Mouse (Mus musculus) kidney, embryonic 15.5 days (tissue): ENCODE measurements around the gene Acox3. TPM values are rescaled to one million over a fixed set of nuclear protein-coding genes. Genes with fewer than 3 reads are reported as not detected.

Experiments used
- ATAC-seq: fragments of 200-750 bp; cut with Nextera tagmentation; replicated peaks from 2 replicates; pipeline ENCODE4 v1.8.0; 2017; ENCODE audit warnings: moderate TSS enrichment; ENCODE audit not compliant: low FRiP score
- H3K27ac ChIP-seq: fragments of 300-500 bp; sonication (generic); 2 replicates; pipeline ENCODE4 v1.5.1; 2015; ENCODE audit warnings: mild to moderate bottlenecking, inconsistent platforms
- H3K27me3 ChIP-seq: fragments of 300-500 bp; sonication (generic); 2 replicates; pipeline ENCODE4 v1.6.1; 2015; ENCODE audit warnings: inconsistent platforms
- H3K36me3 ChIP-seq: fragments of 300-500 bp; sonication (generic); 2 replicates; pipeline ENCODE4 v1.6.1; 2015; ENCODE audit warnings: inconsistent platforms
- H3K4me1 ChIP-seq: fragments of 300-500 bp; sonication (generic); 2 replicates; pipeline ENCODE4 v1.6.1; 2015; ENCODE audit warnings: inconsistent platforms
- H3K4me2 ChIP-seq: fragments of 300-500 bp; sonication (generic); 2 replicates; pipeline ENCODE4 v1.6.1; 2015; ENCODE audit warnings: moderate library complexity, mild to moderate bottlenecking, inconsistent platforms
- H3K4me3 ChIP-seq: fragments of 300-500 bp; sonication (generic); replicated peaks from 2 replicates; pipeline ENCODE4 v1.5.1; 2015; ENCODE audit warnings: mild to moderate bottlenecking, inconsistent platforms
- H3K9ac ChIP-seq: fragments of 300-500 bp; sonication (generic); 2 replicates; pipeline ENCODE4 v1.6.1; 2015; ENCODE audit warnings: mild to moderate bottlenecking, inconsistent platforms
- H3K9me3 ChIP-seq: fragments of 300-500 bp; sonication (generic); replicated peaks from 2 replicates; pipeline ENCODE4 v1.6.1; 2016; ENCODE audit warnings: inconsistent platforms
- WGBS: fragments of 180-500 bp; shearing (Covaris S2); methylation state at CpG from one replicate; pipeline ENCODE4 v1.1.7; 2015; ENCODE audit warnings: mixed read lengths; 5-methylcytosine and 5-hydroxymethylcytosine counted together
- polyA plus RNA-seq: library from polyadenylated mRNA; unstranded; fragments of >200 nt; fragmentation: Nextera tagmentation; extraction: Ambion mirVana; gene quantifications from 2 replicates; pipeline ENCODE4 v1.2.1, GENCODE M21; 2015

Gene Acox3
- polyA plus RNA-seq, 1 experiment from 2014 or later = 12.5 TPM

DNA sequence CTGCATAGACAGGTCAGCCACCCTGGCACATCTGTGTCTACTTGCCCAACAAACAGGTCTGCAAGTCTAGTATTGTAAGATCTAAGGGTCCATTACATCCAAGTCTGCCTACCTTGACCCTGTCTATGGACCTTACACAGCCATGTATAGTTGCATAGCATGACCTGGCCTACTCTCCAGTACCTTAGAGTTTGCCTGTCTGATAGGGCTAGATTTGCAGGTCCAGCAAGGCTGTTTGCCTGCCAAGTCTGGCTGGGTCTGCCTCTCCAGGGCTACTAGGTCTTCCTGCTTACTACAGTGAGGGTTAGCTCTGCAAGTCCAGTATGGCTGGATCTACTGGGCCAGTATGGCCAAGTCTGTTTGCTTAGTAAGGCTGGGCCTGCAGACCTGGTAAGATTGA, 41.0 kb downstream of the Acox3 start:
- Histone ChIP-seq H3K9me3 (no peaks in the 10 kb centered on the region), H3K4me2 (no peak overlapping the region), H3K4me1 (peaks cover 15% of the 10 kb centered on the region), H3K4me3 (no peak overlapping the region), H3K27me3 (no peaks in the 10 kb centered on the region), H3K27ac (no peak overlapping the region), H3K9ac (no peak overlapping the region), H3K36me3 (no peaks in the 10 kb centered on the region)
- ATAC-seq = no peak

DNA sequence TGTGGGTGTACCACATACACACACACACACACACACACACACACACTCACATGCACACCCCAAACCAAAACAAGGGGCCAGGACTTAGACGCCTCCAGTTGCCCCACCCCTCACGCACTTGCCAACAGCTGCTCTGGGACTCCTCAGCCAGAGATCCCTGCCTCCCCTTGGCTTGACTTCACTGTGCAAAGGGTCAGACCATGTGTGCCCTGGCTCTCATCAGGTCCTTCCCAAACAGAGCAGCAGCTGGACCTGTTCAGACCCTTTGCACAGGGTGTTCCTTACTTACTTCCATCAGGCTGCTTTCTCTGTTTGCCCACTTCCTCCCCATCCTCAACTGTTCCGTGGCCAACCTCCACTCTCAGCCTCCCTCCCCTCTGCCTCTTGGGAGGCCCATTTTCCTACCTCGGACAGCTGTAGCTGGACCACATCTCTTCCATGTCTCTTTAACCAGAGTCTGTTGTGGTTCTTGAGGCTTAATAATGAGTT, 42.0 kb downstream of the Acox3 start:
- peaks cover 11% of the 10 kb centered on the region for H3K4me1 ChIP-seq
- no peak overlapping the region for H3K9ac ChIP-seq
- WGBS = 65% methylated on average over 4 of the region's 4 CpGs
- no peak overlapping the region for H3K27ac ChIP-seq
- H3K9me3 ChIP-seq = no peaks in the 10 kb centered on the region
- no peak overlapping the region for H3K4me2 ChIP-seq
- H3K4me3 ChIP-seq = no peak overlapping the region
- H3K27me3 ChIP-seq = no peaks in the 10 kb centered on the region
- no peak for ATAC-seq
- no peaks in the 10 kb centered on the region for H3K36me3 ChIP-seq

DNA sequence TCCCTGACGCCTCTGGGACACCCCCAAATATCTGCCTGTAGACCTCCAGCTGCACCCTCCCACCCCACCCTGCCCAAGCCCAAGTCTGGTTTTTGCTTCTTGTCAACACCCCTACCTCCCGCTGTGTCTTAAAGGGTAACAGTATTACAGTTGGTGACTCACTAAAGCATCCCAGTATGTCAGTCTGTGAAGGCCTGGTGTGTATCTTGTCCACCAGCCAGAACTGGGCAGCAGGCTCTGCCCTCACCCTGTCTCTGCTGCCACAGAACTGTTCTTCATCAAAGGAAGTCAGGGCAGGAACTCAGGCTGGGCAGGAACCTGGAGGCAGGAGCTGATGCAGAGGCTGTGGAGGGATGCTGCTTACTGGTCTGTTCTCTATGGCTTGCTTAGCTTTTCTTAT, 43.6 kb downstream of the Acox3 start:
- no peak overlapping the region for H3K4me2 ChIP-seq
- peaks cover 5% of the 10 kb centered on the region for H3K4me1 ChIP-seq
- no peak for ATAC-seq
- no peaks in the 10 kb centered on the region for H3K27me3 ChIP-seq
- no peak overlapping the region for H3K4me3 ChIP-seq
- no peak overlapping the region for H3K9ac ChIP-seq
- WGBS = 80% methylated on average over 2 of the region's 2 CpGs
- no peaks in the 10 kb centered on the region for H3K9me3 ChIP-seq
- H3K36me3 ChIP-seq = no peaks in the 10 kb centered on the region
- no peak overlapping the region for H3K27ac ChIP-seq

DNA sequence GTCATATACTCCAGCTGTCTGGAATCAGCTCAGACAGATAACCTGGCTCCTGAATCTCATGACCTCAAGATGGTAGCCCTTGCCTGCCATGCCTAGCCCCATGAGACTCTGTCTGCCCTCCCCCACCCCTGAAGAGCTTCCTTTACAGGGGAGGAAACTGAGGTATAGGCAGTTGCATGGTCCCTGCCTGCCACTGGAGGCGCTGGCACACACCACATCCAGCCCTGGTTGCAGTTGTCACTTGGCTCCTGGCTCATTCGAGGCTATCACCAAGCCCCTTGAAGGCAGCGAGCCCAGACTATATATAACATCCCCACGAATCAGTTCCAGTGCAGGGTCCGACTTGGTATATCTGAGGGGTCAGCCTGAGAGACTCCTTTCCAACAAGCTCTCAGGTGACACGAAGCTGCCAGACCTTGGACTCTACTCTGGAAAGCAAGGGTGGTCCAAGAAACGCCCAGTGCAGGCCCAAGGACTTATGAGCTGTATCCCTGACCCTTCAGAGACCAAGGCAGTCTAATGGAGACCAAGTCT, 44.5 kb downstream of the Acox3 start:
- Histone ChIP-seq H3K36me3 (no peaks in the 10 kb centered on the region), H3K4me1 (0 out of 2 replicates have a peak, but pooled peaks cover 3% of the 10 kb centered on the region), H3K4me2 (no peak overlapping the region), H3K9ac (no peak overlapping the region), H3K9me3 (no peaks in the 10 kb centered on the region), H3K27ac (no peak overlapping the region), H3K4me3 (no peak overlapping the region), H3K27me3 (no peaks in the 10 kb centered on the region)
- WGBS = 68% methylated on average over 7 of the region's 7 CpGs
- ATAC-seq = no peak

DNA sequence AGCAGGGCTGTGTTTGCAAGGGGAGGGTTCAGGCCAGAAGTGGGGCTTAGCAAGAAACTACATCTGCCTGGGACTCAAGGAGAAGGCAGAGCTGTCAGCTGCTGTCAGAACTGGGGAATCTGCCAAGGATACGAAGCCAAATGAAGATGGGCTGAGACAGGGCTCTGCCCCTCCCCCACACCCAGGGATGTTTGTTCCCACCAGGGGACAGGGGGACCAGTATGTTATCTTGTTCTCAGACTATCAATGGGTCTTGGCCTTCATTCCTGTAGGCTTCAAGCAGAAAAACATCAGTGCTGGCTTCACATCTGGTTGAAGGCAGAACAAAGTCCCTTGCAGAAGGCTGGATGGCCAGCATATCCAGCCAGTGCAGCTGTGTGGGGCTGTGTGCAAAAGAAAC, 45.8 kb downstream of the Acox3 start:
- H3K27me3 ChIP-seq = no peaks in the 10 kb centered on the region
- WGBS = 54% methylated on average over 1 of the region's 1 CpGs
- no peak for ATAC-seq
- no peaks in the 10 kb centered on the region for H3K9me3 ChIP-seq
- H3K36me3 ChIP-seq = no peaks in the 10 kb centered on the region
- 0 out of 2 replicates have a peak, but pooled peaks cover 3% of the 10 kb centered on the region for H3K4me1 ChIP-seq
- H3K4me3 ChIP-seq = no peak overlapping the region
- H3K27ac ChIP-seq = no peak overlapping the region
- no peak overlapping the region for H3K9ac ChIP-seq
- H3K4me2 ChIP-seq = no peak overlapping the region

DNA sequence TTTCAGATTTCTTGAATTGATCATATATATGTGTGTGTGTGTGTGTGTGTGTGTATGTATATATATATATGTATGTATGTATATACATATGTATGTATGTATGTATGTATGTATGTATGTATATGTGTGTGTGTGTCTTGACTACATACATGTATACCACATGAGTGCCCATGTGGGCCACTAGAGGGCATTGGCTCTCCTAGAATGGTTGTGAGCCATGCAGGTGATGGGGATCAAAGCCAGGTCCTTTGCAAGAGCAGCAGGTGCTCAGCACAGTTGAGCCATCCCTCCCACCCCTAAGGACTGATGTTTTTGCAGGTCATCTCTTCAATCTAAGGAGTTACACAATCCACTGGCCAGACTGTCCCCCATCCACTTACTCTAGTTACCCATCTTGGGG, 46.5 kb downstream of the Acox3 start:
- Histone ChIP-seq H3K36me3 (no peaks in the 10 kb centered on the region), H3K4me1 (0 out of 2 replicates have a peak, but pooled peaks cover 3% of the 10 kb centered on the region), H3K27ac (no peak overlapping the region), H3K4me2 (no peak overlapping the region), H3K9ac (no peak overlapping the region), H3K27me3 (no peaks in the 10 kb centered on the region), H3K9me3 (no peaks in the 10 kb centered on the region), H3K4me3 (no peak overlapping the region)
- no peak for ATAC-seq

DNA sequence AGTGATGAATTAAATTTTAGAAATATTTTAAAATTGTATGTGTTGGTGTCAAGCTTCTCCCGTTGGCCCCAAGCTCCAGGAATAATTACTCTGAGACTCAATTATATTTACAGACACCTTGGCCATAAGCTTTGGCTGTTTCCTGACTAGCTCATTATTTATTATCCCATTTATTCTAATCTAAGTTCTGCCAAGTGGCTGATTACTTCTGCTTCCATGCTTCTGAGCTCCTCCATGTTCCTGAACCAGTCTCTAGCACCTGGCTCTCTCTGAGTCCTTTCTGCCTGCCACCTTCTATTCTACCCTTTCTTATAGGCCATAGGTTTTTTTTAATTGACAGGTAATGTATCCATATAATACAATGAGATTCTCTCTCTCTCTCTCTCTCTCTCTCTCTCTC, 47.9 kb downstream of the Acox3 start:
- no peak overlapping the region for H3K27ac ChIP-seq
- H3K4me2 ChIP-seq = no peak overlapping the region
- ATAC-seq = no peak
- WGBS = 87% methylated on average over 1 of the region's 1 CpGs
- no peaks in the 10 kb centered on the region for H3K36me3 ChIP-seq
- no peak overlapping the region for H3K9ac ChIP-seq
- H3K4me1 ChIP-seq = 0 out of 2 replicates have a peak, but pooled peaks cover 3% of the 10 kb centered on the region
- no peak overlapping the region for H3K4me3 ChIP-seq
- no peaks in the 10 kb centered on the region for H3K9me3 ChIP-seq
- no peaks in the 10 kb centered on the region for H3K27me3 ChIP-seq

DNA sequence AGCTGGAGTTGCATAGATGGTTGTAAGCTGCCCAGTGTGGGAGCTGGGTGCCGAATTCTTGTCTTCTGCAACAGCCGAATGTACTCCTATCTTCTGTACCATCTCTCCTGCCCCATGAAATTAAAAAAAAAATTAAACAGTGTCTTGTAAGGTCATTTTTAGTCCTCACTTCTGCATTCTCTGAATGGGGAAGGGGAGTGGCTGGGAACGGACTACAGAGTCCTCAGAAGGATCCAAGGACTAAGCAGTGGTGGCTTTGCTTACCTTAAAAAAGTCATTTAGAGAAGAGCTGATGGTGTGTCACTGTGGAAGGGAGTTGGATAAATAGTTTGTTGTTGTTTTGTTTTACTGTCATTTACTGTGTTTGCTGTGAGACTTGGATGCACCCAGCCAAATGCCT, 48.4 kb downstream of the Acox3 start:
- H3K36me3 ChIP-seq = no peaks in the 10 kb centered on the region
- no peak overlapping the region for H3K27ac ChIP-seq
- H3K9me3 ChIP-seq = no peaks in the 10 kb centered on the region
- no peaks in the 10 kb centered on the region for H3K4me1 ChIP-seq
- H3K27me3 ChIP-seq = no peaks in the 10 kb centered on the region
- no peak overlapping the region for H3K9ac ChIP-seq
- no peak overlapping the region for H3K4me3 ChIP-seq
- WGBS = 81% methylated on average over 3 of the region's 3 CpGs
- no peak for ATAC-seq
- no peak overlapping the region for H3K4me2 ChIP-seq

DNA sequence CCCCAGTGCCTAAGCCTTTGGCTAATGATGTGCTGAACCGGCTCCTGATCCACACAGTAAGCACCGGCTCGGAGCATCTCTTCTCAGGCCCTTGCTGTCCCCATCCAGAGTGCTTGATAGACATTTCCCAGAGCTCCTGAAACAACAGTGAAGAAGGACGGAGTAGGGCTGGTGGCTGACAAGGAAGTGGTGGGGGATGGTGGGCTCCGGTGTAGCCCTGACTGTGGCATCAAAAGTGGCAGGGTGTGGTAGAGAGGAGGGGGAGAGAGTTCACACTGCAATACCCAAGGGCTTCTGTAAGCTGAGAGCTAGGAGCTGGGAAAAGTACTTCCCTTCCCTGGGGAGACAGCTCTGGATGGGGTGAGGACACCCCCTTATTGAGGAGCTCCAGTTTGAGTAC, 48.9 kb downstream of the Acox3 start:
- 69% methylated on average over 5 of the region's 5 CpGs for WGBS
- H3K4me2 ChIP-seq = no peak overlapping the region
- H3K4me3 ChIP-seq = no peak overlapping the region
- H3K27ac ChIP-seq = no peak overlapping the region
- no peaks in the 10 kb centered on the region for H3K9me3 ChIP-seq
- no peaks in the 10 kb centered on the region for H3K36me3 ChIP-seq
- no peaks in the 10 kb centered on the region for H3K4me1 ChIP-seq
- no peaks in the 10 kb centered on the region for H3K27me3 ChIP-seq
- H3K9ac ChIP-seq = no peak overlapping the region
- ATAC-seq = no peak

DNA sequence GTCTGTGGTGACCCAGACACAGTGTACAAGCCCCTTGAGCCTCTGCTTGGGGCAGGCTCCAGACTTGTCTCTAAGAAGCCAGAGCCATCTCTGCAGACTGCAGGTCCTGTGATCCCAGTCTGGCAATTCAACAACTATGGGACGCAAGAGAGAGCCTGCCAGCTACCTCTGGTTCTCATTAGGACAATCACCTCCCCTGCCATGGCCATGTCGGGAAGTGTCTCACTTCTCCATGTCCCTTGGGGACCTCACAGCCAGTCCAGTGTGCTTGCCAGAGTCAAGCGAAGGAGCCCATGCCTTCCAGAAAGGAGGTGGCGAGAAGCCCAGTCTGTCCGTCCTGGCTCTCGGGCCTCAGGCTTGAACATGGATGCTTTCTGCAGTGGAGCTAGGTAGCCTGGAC, 50.0 kb downstream of the Acox3 start:
- Histone ChIP-seq H3K4me1 (no peaks in the 10 kb centered on the region), H3K9me3 (no peaks in the 10 kb centered on the region), H3K27me3 (no peaks in the 10 kb centered on the region), H3K4me3 (no peak overlapping the region), H3K36me3 (no peaks in the 10 kb centered on the region), H3K27ac (no peak overlapping the region), H3K4me2 (no peak overlapping the region), H3K9ac (no peak overlapping the region)
- ATAC-seq = no peak
- WGBS = 84% methylated on average over 6 of the region's 6 CpGs

DNA sequence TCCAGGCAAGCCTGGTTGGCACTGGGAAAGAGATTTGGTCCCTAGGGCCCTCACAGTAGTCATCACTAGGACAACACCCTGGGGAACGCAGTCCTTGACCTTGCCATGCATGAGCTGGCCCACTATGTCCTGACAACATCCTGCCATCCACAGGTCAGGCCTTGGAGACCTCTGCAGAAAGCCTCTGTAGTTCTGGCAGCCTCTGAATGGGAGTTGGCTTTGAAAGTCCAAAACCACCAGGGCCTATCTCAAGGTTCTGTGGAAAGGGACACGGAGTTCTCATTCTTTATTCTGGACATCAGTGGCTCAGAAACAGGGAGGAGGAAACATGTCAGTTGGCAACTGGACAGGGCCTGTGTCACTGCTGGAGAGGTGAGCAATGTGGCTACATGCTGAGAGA, 53.2 kb downstream of the Acox3 start:
- ATAC-seq = no peak

DNA sequence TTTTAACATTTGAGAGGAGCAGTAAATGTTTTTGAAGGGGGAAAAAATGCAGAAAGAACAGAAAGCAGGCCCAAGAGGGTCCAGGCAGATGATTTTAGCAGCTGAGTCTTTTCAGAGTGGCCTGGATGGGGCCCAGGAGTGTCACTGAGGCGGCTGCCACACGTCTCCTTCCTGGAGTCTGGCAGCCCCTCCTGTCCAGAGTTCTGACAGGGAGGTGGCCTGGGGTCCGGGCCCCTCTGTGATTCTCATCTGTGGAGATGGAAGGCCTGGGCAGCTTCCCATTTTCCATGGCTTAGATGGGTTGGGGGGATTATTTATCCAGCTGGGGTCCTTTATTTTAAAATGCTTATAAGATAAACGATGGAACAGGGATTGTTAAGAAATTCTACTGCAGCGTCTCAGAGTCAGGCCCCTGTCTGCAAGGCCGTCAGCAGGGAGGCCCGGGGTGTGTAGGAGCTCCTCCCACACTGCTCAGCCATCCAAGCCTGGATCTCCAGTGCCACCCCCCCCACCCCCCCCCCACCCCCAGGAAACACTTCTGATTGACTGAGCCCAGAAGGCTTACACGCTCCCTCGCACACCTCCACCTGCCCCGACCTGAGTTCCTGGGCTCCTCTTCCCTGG, 59.2 kb downstream of the Acox3 start:
- ATAC-seq = peak; percentile 77
- Histone ChIP-seq H3K4me3 (no peak overlapping the region), H3K27ac (peak overlapping the region; percentile 72), H3K4me1 (peaks cover 37% of the 10 kb centered on the region), H3K27me3 (no peaks in the 10 kb centered on the region), H3K9ac (no peak overlapping the region), H3K36me3 (no peaks in the 10 kb centered on the region), H3K9me3 (no peaks in the 10 kb centered on the region), H3K4me2 (no peak overlapping the region)
- 22% methylated on average over 10 of the region's 10 CpGs for WGBS

More for the DNA sequence above, 53.2 kb downstream of the Acox3 start:
- Histone ChIP-seq H3K9ac (no peak overlapping the region), H3K4me3 (no peak overlapping the region), H3K4me2 (no peak overlapping the region), H3K36me3 (no peaks in the 10 kb centered on the region), H3K4me1 (no peaks in the 10 kb centered on the region), H3K27me3 (no peaks in the 10 kb centered on the region), H3K27ac (no peak overlapping the region), H3K9me3 (no peaks in the 10 kb centered on the region)
- 75% methylated on average over 2 of the region's 2 CpGs for WGBS
